Mouse (Mus musculus): Measurements from ENCODE around the gene Cela3a.
"Not testable (repeated sequence)": the region's sequence is repeated elsewhere in the genome, so short reads cannot be mapped to it uniquely, and the experiment has no call there.

Gene Cela3a

GRCm38 (mm10) chr4:137409691-137410090, at the start of gene Cela3a:
Gene Cela3a (minus strand): TSS chr4:137409791.
- in situ Hi-C loops (cut with MboI, MseI) = loop anchor here (25.0 kb wide), 1 partner anchor 322 kb away; no protein-coding TSS in a partner anchor

GRCm38 (mm10) chr4:137458861-137459260, 49.3 kb upstream of the Cela3a start:
- in situ Hi-C loops (cut with MboI, MseI) = no loop called here

- in situ Hi-C loops (cut with MboI, MseI) = no loop called here
Observed at GRCm38 (mm10) chr4:137458310-137458709, 48.7 kb upstream of the Cela3a start.

- in situ Hi-C loops (cut with MboI, MseI) = no loop called here
Observed at GRCm38 (mm10) chr4:137457292-137457691, 47.7 kb upstream of the Cela3a start.

- in situ Hi-C loops (cut with MboI, MseI) = no loop called here
Observed at GRCm38 (mm10) chr4:137456581-137456980, 47.0 kb upstream of the Cela3a start.

GRCm38 (mm10) chr4:137454582-137454981, 45.0 kb upstream of the Cela3a start:
- in situ Hi-C loops (cut with MboI, MseI) = no loop called here

- in situ Hi-C loops (cut with MboI, MseI) = no loop called here
Observed at GRCm38 (mm10) chr4:137453234-137453767, 43.7 kb upstream of the Cela3a start, which contains the start of gene 1700013G24Rik. Gene 1700013G24Rik (plus strand): TSS chr4:137453284.

- in situ Hi-C loops (cut with MboI, MseI) = no loop called here
Observed at GRCm38 (mm10) chr4:137452190-137452589, 42.6 kb upstream of the Cela3a start.

- in situ Hi-C loops (cut with MboI, MseI) = no loop called here
Observed at GRCm38 (mm10) chr4:137449715-137450114, 40.1 kb upstream of the Cela3a start.

GRCm38 (mm10) chr4:137449132-137449531, 39.5 kb upstream of the Cela3a start:
- in situ Hi-C loops (cut with MboI, MseI) = no loop called here

GRCm38 (mm10) chr4:137448641-137449040, 39.0 kb upstream of the Cela3a start:
- in situ Hi-C loops (cut with MboI, MseI) = no loop called here

- in situ Hi-C loops (cut with MboI, MseI) = no loop called here
Observed at GRCm38 (mm10) chr4:137448197-137448596, 38.6 kb upstream of the Cela3a start.

- in situ Hi-C loops (cut with MboI, MseI) = no loop called here
Observed at GRCm38 (mm10) chr4:137447363-137448196, 38.0 kb upstream of the Cela3a start.

- in situ Hi-C loops (cut with MboI, MseI) = no loop called here
Observed at GRCm38 (mm10) chr4:137445881-137446280, 36.3 kb upstream of the Cela3a start.

- in situ Hi-C loops (cut with MboI, MseI) = no loop called here
Observed at GRCm38 (mm10) chr4:137443625-137444024, 34.0 kb upstream of the Cela3a start.

- in situ Hi-C loops (cut with MboI, MseI) = no loop called here
Observed at GRCm38 (mm10) chr4:137441332-137441731, 31.7 kb upstream of the Cela3a start.

- in situ Hi-C loops (cut with MboI, MseI) = no loop called here
Observed at GRCm38 (mm10) chr4:137438842-137439241, 29.3 kb upstream of the Cela3a start.

- in situ Hi-C loops (cut with MboI, MseI) = no loop called here
Observed at GRCm38 (mm10) chr4:137436979-137437669, 27.5 kb upstream of the Cela3a start.

GRCm38 (mm10) chr4:137432700-137433550, 23.3 kb upstream of the Cela3a start:
- in situ Hi-C loops (cut with MboI, MseI) = not testable (repeated sequence)

- in situ Hi-C loops (cut with MboI, MseI) = no loop called here
Observed at GRCm38 (mm10) chr4:137430502-137430901, 20.9 kb upstream of the Cela3a start, which contains the start of gene Cela3b. Gene Cela3b (minus strand): TSS chr4:137430540.
